Mouse (Mus musculus) limb, embryonic 14.5 days (tissue): Measurements from ENCODE around the gene Syap1. TPM values are rescaled to one million over a fixed set of nuclear protein-coding genes. Genes with fewer than 3 reads are reported as not detected.

Experiments
- ATAC-seq: fragments of 200-750 bp; cut with Nextera tagmentation; 2 replicates; pipeline ENCODE4 v1.8.0; 2017; ENCODE audit warnings: low read depth, moderate number of reproducible peaks, moderate TSS enrichment; ENCODE audit not compliant: low FRiP score
- DNase-seq: peaks from one replicate; pipeline ENCODE4 v3.0.0-alpha.2; 2015; ENCODE audit warnings: low spot score
- H3K27ac ChIP-seq: fragments of 300-500 bp; sonication (generic); replicated peaks from 2 replicates; pipeline ENCODE4 v1.5.1; 2014; ENCODE audit warnings: low read depth, mild to moderate bottlenecking, low read length, moderate library complexity, mixed read lengths
- H3K27me3 ChIP-seq: fragments of 300-500 bp; sonication (generic); 2 replicates; pipeline ENCODE4 v1.6.1; 2014; ENCODE audit warnings: low read length, mixed read lengths; ENCODE audit not compliant: control insufficient read depth, insufficient read depth
- H3K36me3 ChIP-seq: fragments of 300-500 bp; sonication (generic); 2 replicates; pipeline ENCODE4 v1.6.1; 2014; ENCODE audit warnings: mild to moderate bottlenecking, low read length, moderate library complexity, mixed read lengths; ENCODE audit not compliant: control insufficient read depth, insufficient read depth
- H3K4me1 ChIP-seq: fragments of 300-500 bp; sonication (generic); 2 replicates; pipeline ENCODE4 v1.6.1; 2014; ENCODE audit warnings: antibody characterized with exemption, low read length, mixed read lengths; ENCODE audit not compliant: control insufficient read depth, insufficient read depth
- H3K4me2 ChIP-seq: fragments of 300-500 bp; sonication (generic); replicated peaks from 2 replicates; pipeline ENCODE4 v1.6.1; 2014; ENCODE audit warnings: low read depth, mild to moderate bottlenecking, low read length, moderate library complexity; ENCODE audit not compliant: severe bottlenecking
- H3K4me3 ChIP-seq: fragments of 300-500 bp; sonication (generic); replicated peaks from 2 replicates; pipeline ENCODE4 v1.5.1; 2014; ENCODE audit warnings: low read length
- H3K9ac ChIP-seq: fragments of 300-500 bp; sonication (generic); 2 replicates; pipeline ENCODE4 v1.6.1; 2014; ENCODE audit warnings: mild to moderate bottlenecking, low read depth, low read length, moderate library complexity; ENCODE audit not compliant: severe bottlenecking
- H3K9me3 ChIP-seq: fragments of 300-500 bp; sonication (generic); 2 replicates; pipeline ENCODE4 v1.6.1; 2016; ENCODE audit warnings: low read length; ENCODE audit not compliant: control insufficient read depth
- POLR2A ChIP-seq: fragments of 200-500 bp; IDR thresholded peaks from 2 replicates; pipeline ENCODE4 v1.8.0; 2012; ENCODE audit warnings: inconsistent platforms, mild to moderate bottlenecking, moderate library complexity, borderline replicate concordance; ENCODE audit not compliant: insufficient read depth, insufficient read length; ENCODE audit errors: extremely low read depth
- WGBS: fragments of 180-500 bp; shearing (Covaris S2); extraction: QIAGEN DNeasy Blood & Tissue Kit; methylation state at CpG from one replicate; pipeline ENCODE4 v1.1.7; 2014; 5-methylcytosine and 5-hydroxymethylcytosine counted together
- polyA plus RNA-seq, 2 experiments: library from polyadenylated mRNA; depleted of rRNA in 1 of 2; stranded (reverse) in 1 of 2; unstranded in 1 of 2; fragments of >200 nt; fragmentation: Nextera tagmentation in 1 of 2; extraction: Ambion mirVana in 1 of 2; gene quantifications; 2 replicates each; pipeline versions ENCODE4 v1.2.1 to v1.2.3; 2012 to 2014

Gene Syap1
- polyA plus RNA-seq (2012; rRNA removed) (29.1 and 39.6 TPM in 2 replicates), polyA plus RNA-seq (2014; fragmentation: Nextera tagmentation; extraction: Ambion mirVana) (49.8 and 52.6 TPM in 2 replicates)

DNA sequence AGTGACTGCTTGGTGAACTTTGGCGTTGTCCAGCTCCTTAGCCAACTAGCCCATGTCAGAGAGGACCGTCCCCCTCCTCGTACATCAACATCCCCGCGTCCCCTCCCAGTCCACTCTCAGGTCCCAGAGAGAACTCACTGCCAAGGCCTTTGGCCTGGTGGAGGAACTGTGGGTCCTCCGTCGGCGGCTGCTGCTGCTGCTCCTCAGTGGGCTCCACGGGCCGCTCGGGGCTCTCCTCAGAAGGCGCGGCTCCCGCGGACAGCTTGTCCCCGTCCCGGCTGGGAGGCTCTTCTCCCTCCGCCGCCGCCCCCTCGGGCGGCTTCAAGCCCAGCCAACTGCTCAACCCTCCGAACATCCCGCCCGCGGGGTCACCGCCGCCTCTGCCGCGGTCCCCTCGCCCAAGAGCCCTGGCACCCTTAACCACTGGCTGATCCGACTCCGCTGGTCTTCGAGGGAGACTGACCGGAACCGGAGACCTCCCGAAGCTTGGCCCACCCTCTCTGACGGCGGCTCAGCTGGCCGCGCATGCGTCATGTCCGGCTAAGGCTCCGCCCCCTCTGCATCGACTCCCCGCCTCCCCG, at the start of gene Syap1:
Gene Syap1 (minus strand): TSS at position 517 of the 581 bp plus-strand sequence.
- Histone ChIP-seq H3K4me1 (no peaks in the 10 kb centered on the region), H3K4me3 (peak within 1 kb of the TSS; percentile 63), H3K36me3 (no peaks in the 10 kb centered on the region), H3K27me3 (no peaks in the 10 kb centered on the region), H3K27ac (peak within 1 kb of the TSS; percentile 43; the same call in 1 of the 2 replicates), H3K4me2 (peak within 1 kb of the TSS; percentile 44), H3K9ac (peak within 1 kb of the TSS; percentile 75), H3K9me3 (no peaks in the 10 kb centered on the region)
- DNase-seq = peak; percentile 80
- ATAC-seq = peak; percentile 94
- WGBS = 24% methylated on average over 23 of the region's 47 CpGs
- TF ChIP-seq POLR2A = no peak

DNA sequence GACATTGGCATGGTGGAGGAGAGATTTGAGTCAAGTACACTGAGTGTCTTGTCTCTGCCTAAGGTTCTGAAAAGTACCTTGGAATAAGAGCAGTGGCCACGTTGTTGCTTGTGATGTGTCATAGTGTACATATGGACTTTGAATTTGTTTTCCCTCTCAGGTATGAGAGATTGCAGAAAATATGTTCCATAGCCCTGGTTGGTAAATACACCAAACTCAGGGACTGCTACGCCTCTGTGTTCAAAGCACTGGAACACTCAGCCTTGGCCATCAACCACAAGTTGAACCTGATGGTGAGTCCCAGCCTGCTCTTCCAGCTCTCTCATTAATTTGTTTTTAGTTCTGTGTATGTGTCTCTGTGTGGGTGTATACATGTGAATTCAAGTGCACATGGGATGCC, 43.2 kb upstream of the Syap1 start:
- no peak for DNase-seq
- H3K9ac ChIP-seq = no peak overlapping the region
- WGBS = 93% methylated on average over 2 of the region's 2 CpGs

DNA sequence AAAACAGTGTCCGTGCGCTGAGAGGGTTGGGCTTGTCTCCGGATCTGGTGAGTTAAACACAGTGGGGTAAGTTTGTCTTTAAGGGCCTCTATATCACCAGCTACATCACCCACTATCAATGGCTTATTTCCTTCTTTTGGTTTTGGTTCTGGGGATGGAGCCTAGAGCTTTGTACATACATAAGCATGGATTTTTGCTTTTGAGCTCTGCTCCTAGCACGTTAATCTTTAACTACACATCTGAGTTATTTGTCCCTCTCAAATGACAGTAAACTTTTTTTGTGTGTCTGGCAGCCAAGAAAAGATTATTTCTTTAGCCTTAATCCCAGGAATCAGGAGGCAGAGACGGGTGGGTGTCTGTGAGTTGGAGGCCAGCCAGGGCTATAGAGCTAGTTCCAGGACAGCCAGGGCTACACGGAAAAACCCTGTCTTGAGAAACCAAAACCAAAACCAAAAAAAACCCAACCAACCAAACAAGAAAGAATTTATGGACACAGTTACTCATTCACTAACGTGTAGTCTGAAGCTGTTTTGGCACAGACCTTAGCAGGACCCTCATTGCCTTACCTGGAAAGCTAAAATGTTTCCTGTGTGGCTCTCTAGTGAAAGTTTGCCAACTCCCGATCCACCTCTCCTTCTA, 33.4 kb upstream of the Syap1 start:
- Histone ChIP-seq H3K36me3 (peaks cover 23% of the 10 kb centered on the region; the same call in 1 of the 2 replicates), H3K4me2 (no peak overlapping the region), H3K27ac (no peak overlapping the region), H3K9me3 (no peaks in the 10 kb centered on the region), H3K9ac (no peak overlapping the region), H3K4me1 (no peaks in the 10 kb centered on the region), H3K27me3 (no peaks in the 10 kb centered on the region), H3K4me3 (no peak overlapping the region)
- TF ChIP-seq POLR2A = no peak
- WGBS = 76% methylated on average over 8 of the region's 8 CpGs
- ATAC-seq (no peak), DNase-seq (no peak)

More for the DNA sequence above, 43.2 kb upstream of the Syap1 start:
- no peak for ATAC-seq
- no peaks in the 10 kb centered on the region for H3K4me1 ChIP-seq
- TF ChIP-seq POLR2A = no peak
- H3K27me3 ChIP-seq = no peaks in the 10 kb centered on the region
- H3K9me3 ChIP-seq = no peaks in the 10 kb centered on the region
- peaks cover 10% of the 10 kb centered on the region for H3K36me3 ChIP-seq
- no peak overlapping the region for H3K4me2 ChIP-seq
- no peak overlapping the region for H3K27ac ChIP-seq
- no peak overlapping the region for H3K4me3 ChIP-seq

- Histone ChIP-seq H3K9ac (no peak overlapping the region), H3K36me3 (peaks cover 13% of the 10 kb centered on the region; the same call in 1 of the 2 replicates), H3K4me2 (no peak overlapping the region), H3K4me3 (no peak overlapping the region), H3K27ac (no peak overlapping the region), H3K4me1 (no peaks in the 10 kb centered on the region), H3K9me3 (no peaks in the 10 kb centered on the region), H3K27me3 (no peaks in the 10 kb centered on the region)
- ATAC-seq (no peak), DNase-seq (peak; percentile 49)
- TF ChIP-seq POLR2A = no peak
- WGBS = 31% methylated on average over 5 of the region's 5 CpGs
These were observed 27.4 kb upstream of the Syap1 start for GRCm38 (mm10) chrX:162915697-162916096.

DNA sequence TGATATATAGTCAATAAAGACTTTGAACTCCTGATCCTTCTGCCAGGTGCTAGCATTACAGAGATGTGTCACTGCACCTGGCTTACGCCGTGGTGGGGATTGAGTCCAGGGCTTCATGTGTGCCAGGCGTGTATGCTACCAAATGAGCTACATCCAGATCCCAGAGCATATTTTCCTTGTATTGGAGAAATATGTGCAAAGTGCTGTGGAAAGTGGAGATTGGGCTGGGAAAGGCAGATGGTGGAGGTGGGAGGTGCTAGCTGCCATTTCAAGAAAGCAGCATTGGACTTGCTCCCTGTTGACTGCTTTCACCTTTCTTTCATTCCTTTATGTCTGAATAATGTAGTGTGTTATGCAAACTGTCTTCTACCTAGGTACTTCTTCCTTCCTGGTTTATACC, 25.4 kb upstream of the Syap1 start:
- DNase-seq (no peak), ATAC-seq (no peak)
- H3K9ac ChIP-seq = no peak overlapping the region
- H3K4me1 ChIP-seq = no peaks in the 10 kb centered on the region
- H3K36me3 ChIP-seq = peaks cover 13% of the 10 kb centered on the region; the same call in 1 of the 2 replicates
- 96% methylated on average over 3 of the region's 3 CpGs for WGBS
- no peak overlapping the region for H3K27ac ChIP-seq
- no peak for TF ChIP-seq POLR2A
- H3K27me3 ChIP-seq = no peaks in the 10 kb centered on the region
- H3K4me2 ChIP-seq = no peak overlapping the region
- H3K4me3 ChIP-seq = no peak overlapping the region
- no peaks in the 10 kb centered on the region for H3K9me3 ChIP-seq
